Mouse (Mus musculus) embryo, embryonic 9.5 days (tissue): Measurements from ENCODE around the gene A430089I19Rik.
"Not testable (repeated sequence)": the region's sequence is repeated elsewhere in the genome, so short reads cannot be mapped to it uniquely, and the experiment has no call there.

Experiments used
- DNase-seq: peaks from one replicate; pipeline ENCODE4 v3.0.0-alpha.2; 2017; ENCODE audit errors: extremely low spot score

Gene A430089I19Rik

DNA sequence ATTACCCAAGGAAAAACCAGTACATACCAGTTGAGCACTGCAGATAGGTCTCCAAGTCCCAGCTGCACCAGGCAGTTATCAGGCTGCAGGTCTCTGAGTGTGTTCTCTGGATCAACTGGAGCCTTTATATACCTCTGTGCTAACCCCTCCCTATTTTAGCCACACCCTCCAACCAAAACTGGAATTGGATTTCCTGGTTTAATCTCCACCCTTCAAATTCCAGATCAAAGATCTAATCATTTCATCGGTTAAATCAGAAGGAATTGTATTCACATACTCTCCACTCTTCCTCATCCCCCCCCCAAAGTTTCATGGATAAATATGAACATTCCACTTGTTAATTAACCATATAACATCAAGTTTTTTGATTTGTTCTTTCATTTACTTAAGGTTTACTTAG, at the start of gene A430089I19Rik:
A430089I19Rik (minus strand) TSS at position 101 of the 400 bp plus-strand sequence.
- not testable (repeated sequence) for DNase-seq

DNA sequence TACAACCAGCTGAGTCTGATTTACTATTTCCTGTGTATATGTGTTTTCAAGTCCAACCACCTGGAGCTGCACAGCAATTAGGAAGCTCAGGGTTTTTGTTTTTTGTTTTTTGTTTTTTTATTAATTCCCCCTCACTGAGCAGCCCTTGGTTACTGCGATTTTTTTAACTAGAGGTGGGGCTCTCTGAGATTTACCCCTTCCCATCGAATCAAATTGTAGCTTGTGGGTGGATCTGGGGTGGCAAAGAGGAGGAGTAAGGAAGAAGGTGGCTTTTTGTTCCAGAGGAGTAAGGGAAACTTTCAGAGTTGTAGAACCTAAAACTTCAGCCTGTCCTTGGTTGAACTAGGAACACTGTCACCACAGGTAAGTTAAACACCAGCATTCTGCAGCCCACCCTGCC, 32.9 kb upstream of the A430089I19Rik start, which contains the start of gene AA792892:
AA792892 (plus strand) TSS at position 301 of the 400 bp plus-strand sequence.
- not testable (repeated sequence) for DNase-seq

DNA sequence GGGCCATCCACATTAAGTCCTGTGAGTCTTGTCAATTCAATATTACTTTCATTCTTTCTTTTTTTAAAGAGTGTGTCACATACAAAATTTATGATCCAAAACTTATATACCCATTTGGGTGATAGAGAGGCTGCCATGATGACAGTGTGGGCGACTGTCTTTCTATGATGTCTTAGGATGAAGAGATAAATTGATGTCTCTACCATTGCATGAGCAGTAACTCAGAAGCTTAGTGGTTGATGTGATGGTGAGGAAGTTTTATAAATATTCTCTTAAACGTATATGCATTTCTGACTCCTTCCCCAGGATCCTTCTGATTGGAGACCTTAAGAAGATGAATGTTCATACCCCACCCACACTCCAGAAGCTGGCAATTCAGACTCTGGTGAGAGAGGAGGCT, 7.5 kb upstream of the A430089I19Rik start, which contains the start of gene Gm6502:
Gm6502 (plus strand) TSS at position 301 of the 400 bp plus-strand sequence.
- not testable (repeated sequence) for DNase-seq
